Comparison of ENCODE assay signal across 8 mouse cellular contexts in genomic region chr2:165886857-165887628, GRCm38 (mm10). TPM values are rescaled to one million over a fixed set of nuclear protein-coding genes. Genes with fewer than 3 reads are reported as not detected.
DNase-seq lines count a peak whose midpoint lies in the region; ATAC-seq and TF ChIP-seq lines count a peak whose summit lies in the region.

No protein-coding gene starts in this region.

- peak; percentile 68 for DNase-seq in forebrain, postnatal 0 days
- DNase-seq in right cerebral cortex, postnatal 4 days, result no peak
- DNase-seq in ovary, postnatal 14 days (ENCODE audit: low spot score), result no peak

- H3K36me3 ChIP-seq in erythroblast, embryonic 14.5 days (ENCODE audit: control insufficient read depth), result peaks cover 42% of the 10 kb centered on the region
- no peaks in the 10 kb centered on the region for H3K36me3 ChIP-seq in forebrain, postnatal 0 days (ENCODE audit: insufficient read depth)
- H3K36me3 ChIP-seq in kidney, embryonic 14.5 days (ENCODE audit: control insufficient read depth, insufficient read depth, low read length), result no peaks in the 10 kb centered on the region
- H3K36me3 ChIP-seq in midbrain, embryonic 15.5 days (replicated peaks), result no peaks in the 10 kb centered on the region

- H3K4me3 ChIP-seq in erythroblast, embryonic 14.5 days (replicated peaks), result peak overlapping the region; percentile 38
- H3K4me3 ChIP-seq in bone marrow, adult 2 months (replicated peaks; ENCODE audit: control insufficient read depth, low read depth, low read length), result no peak overlapping the region
- no peak overlapping the region for H3K4me3 ChIP-seq in forebrain, postnatal 0 days (ENCODE audit: low read depth, low read length)
- H3K4me3 ChIP-seq in kidney, embryonic 14.5 days (ENCODE audit: low read length), result no peak overlapping the region
- H3K4me3 ChIP-seq in midbrain, embryonic 15.5 days, result no peak overlapping the region

- peak overlapping the region; percentile 65 for H3K27ac ChIP-seq in bone marrow, adult 2 months (ENCODE audit: control insufficient read depth, insufficient read depth, low read depth, low read length, poor library complexity)
- H3K27ac ChIP-seq in forebrain, postnatal 0 days (ENCODE audit: low read depth, low read length), result peak overlapping the region; percentile 100
- peak overlapping the region; percentile 100 for H3K27ac ChIP-seq in kidney, embryonic 14.5 days (ENCODE audit: low read depth, low read length)
- H3K27ac ChIP-seq in midbrain, embryonic 15.5 days, result peak overlapping the region; percentile 100

- H3K9ac ChIP-seq in forebrain, postnatal 0 days, result peak overlapping the region; percentile 35
- peak overlapping the region; percentile 50; the same call in 1 of the 2 replicates for H3K9ac ChIP-seq in kidney, embryonic 14.5 days (ENCODE audit: low read depth, low read length)
- 0 out of 2 replicates have a peak overlapping the region, but pooled peaks have one; percentile 13 for H3K9ac ChIP-seq in midbrain, embryonic 15.5 days

- no peak for TF ChIP-seq POLR2A in bone marrow, adult 2 months (IDR thresholded peaks at IDR 0.05; ENCODE audit: borderline replicate concordance, control insufficient read depth, low read depth, low read length)

- H3K27me3 ChIP-seq in erythroblast, embryonic 14.5 days (ENCODE audit: control insufficient read depth), result no peaks in the 10 kb centered on the region
- no peaks in the 10 kb centered on the region for H3K27me3 ChIP-seq in forebrain, postnatal 0 days (ENCODE audit: insufficient read depth, low read length)
- H3K27me3 ChIP-seq in kidney, embryonic 14.5 days (ENCODE audit: control insufficient read depth, insufficient read depth, low read length), result no peaks in the 10 kb centered on the region
- no peaks in the 10 kb centered on the region for H3K27me3 ChIP-seq in midbrain, embryonic 15.5 days (replicated peaks)

- H3K4me2 ChIP-seq in forebrain, postnatal 0 days (ENCODE audit: low read depth), result no peak overlapping the region
- peak overlapping the region; percentile 4; the same call in 1 of the 2 replicates for H3K4me2 ChIP-seq in kidney, embryonic 14.5 days (replicated peaks; ENCODE audit: low read depth, low read length)
- no peak overlapping the region for H3K4me2 ChIP-seq in midbrain, embryonic 15.5 days

- no peak for TF ChIP-seq CTCF in bone marrow, adult 2 months (IDR thresholded peaks at IDR 0.05; ENCODE audit: control insufficient read depth, insufficient read depth, low read length)
- no peak for TF ChIP-seq CTCF in forebrain, postnatal 0 days (IDR thresholded peaks at IDR 0.05; ENCODE audit: low read depth)

- no peaks in the 10 kb centered on the region for H3K9me3 ChIP-seq in erythroblast, embryonic 14.5 days (ENCODE audit: control insufficient read depth, low read length)
- H3K9me3 ChIP-seq in forebrain, postnatal 0 days (ENCODE audit: low read length), result no peaks in the 10 kb centered on the region
- no peaks in the 10 kb centered on the region for H3K9me3 ChIP-seq in kidney, embryonic 14.5 days (ENCODE audit: control insufficient read depth, low read length)
- no peaks in the 10 kb centered on the region for H3K9me3 ChIP-seq in midbrain, embryonic 15.5 days

- ATAC-seq in erythroblast, adult 5-6 weeks (replicated peaks; ENCODE audit: low FRiP score, poor library complexity, severe bottlenecking), result no peak
- ATAC-seq in forebrain, postnatal 0 days, result no peak
- no peak for ATAC-seq in kidney, embryonic 14.5 days (ENCODE audit: low FRiP score, low TSS enrichment)
- no peak for ATAC-seq in midbrain, embryonic 15.5 days (replicated peaks)

- WGBS in bone marrow, adult 2 months, result 88% methylated on average over 25 of the region's 25 CpGs
- WGBS in forebrain, postnatal 0 days, result 14% methylated on average over 23 of the region's 25 CpGs
- 6% methylated on average over 23 of the region's 25 CpGs for WGBS in kidney, embryonic 14.5 days
- 8% methylated on average over 24 of the region's 25 CpGs for WGBS in midbrain, embryonic 15.5 days

- H3K4me1 ChIP-seq in erythroblast, embryonic 14.5 days (ENCODE audit: control insufficient read depth), result peaks cover 87% of the 10 kb centered on the region
- peaks cover 27% of the 10 kb centered on the region for H3K4me1 ChIP-seq in bone marrow, adult 2 months (ENCODE audit: control insufficient read depth, insufficient read depth, low read length)
- H3K4me1 ChIP-seq in forebrain, postnatal 0 days (ENCODE audit: insufficient read depth), result peaks cover 71% of the 10 kb centered on the region
- H3K4me1 ChIP-seq in kidney, embryonic 14.5 days (ENCODE audit: control insufficient read depth, insufficient read depth, low read length), result peaks cover 64% of the 10 kb centered on the region
- peaks cover 72% of the 10 kb centered on the region for H3K4me1 ChIP-seq in midbrain, embryonic 15.5 days

RNA-seq across cellular contexts. Expression of gene Zmynd8, which starts 11.8 kb away (rescaled TPM):
- 5.2 and 5.3 TPM in 2 replicates for polyA plus RNA-seq in erythroblast, embryonic 14.5 days (2012)
- total RNA-seq in erythroblast, adult 5-6 weeks (2015; ENCODE audit: low replicate concordance), result 60.1 and 81.1 TPM in 2 replicates
- 83.9 and 95.3 TPM in 2 replicates for total RNA-seq in erythroblast, adult 5-6 weeks (2017; ENCODE audit: low replicate concordance)
- polyA plus RNA-seq in bone marrow, adult 2 months (2011; ENCODE audit: insufficient read depth, insufficient read length, low replicate concordance, missing spikeins), result 34.1 and 75.2 TPM in 2 replicates
- total RNA-seq in forebrain, postnatal 0 days (2014; rRNA removed), result 51.4 and 63.5 TPM in 2 replicates
- 37.7 and 45.7 TPM in 2 replicates for polyA plus RNA-seq in forebrain, postnatal 0 days (2015; fragmentation: Nextera tagmentation; extraction: Ambion mirVana)
- polyA plus RNA-seq in kidney, embryonic 14.5 days (2014; fragmentation: Nextera tagmentation; extraction: Ambion mirVana), result 44.3 and 61.1 TPM in 2 replicates
- polyA plus RNA-seq in midbrain, embryonic 15.5 days (2015; fragmentation: Nextera tagmentation; extraction: Ambion mirVana), result 89.8 and 93.3 TPM in 2 replicates
